Mouse (Mus musculus) heart, adult 11 months (tissue): Measurements from ENCODE around the gene Vac14.

ENCODE experiments used
- DNase-seq: peaks from one replicate; pipeline ENCODE4 v3.0.0; 2022

Vac14 gene

GRCm38 (mm10) chr8:110718969-110719670, 100.7 kb downstream of the Vac14 start:
- DNase-seq, result peak; percentile 99

GRCm38 (mm10) chr8:110719898-110720653, 101.7 kb downstream of the Vac14 start:
- peak; percentile 92 for DNase-seq

- DNase-seq, result peak; percentile 99
Observed at GRCm38 (mm10) chr8:110720685-110721598, 102.6 kb downstream of the Vac14 start, which contains the start of gene Mtss1l. Gene Mtss1l (plus strand): TSS chr8:110721476.

GRCm38 (mm10) chr8:110721606-110722413, 103.4 kb downstream of the Vac14 start:
- peak; percentile 94 for DNase-seq

GRCm38 (mm10) chr8:110722414-110723011, 104.1 kb downstream of the Vac14 start:
- DNase-seq, result peak; percentile 91

- DNase-seq, result no peak
Observed at GRCm38 (mm10) chr8:110724493-110724892, 106.1 kb downstream of the Vac14 start.

GRCm38 (mm10) chr8:110725084-110725838, 106.9 kb downstream of the Vac14 start:
- no peak for DNase-seq

GRCm38 (mm10) chr8:110726893-110727292, 108.5 kb downstream of the Vac14 start:
- DNase-seq, result peak; percentile 95

- no peak for DNase-seq
Observed at GRCm38 (mm10) chr8:110731346-110731859, 113.0 kb downstream of the Vac14 start.

- no peak for DNase-seq
Observed at GRCm38 (mm10) chr8:110733036-110733435, 114.7 kb downstream of the Vac14 start.

GRCm38 (mm10) chr8:110738591-110739195, 120.3 kb downstream of the Vac14 start:
- DNase-seq, result peak; percentile 92

- DNase-seq, result peak; percentile 86
Observed at GRCm38 (mm10) chr8:110740629-110741175, 122.3 kb downstream of the Vac14 start.

GRCm38 (mm10) chr8:110741816-110742451, 123.5 kb downstream of the Vac14 start:
- peak; percentile 90 for DNase-seq

- DNase-seq, result peak; percentile 82
Observed at GRCm38 (mm10) chr8:110742452-110742818, 124.0 kb downstream of the Vac14 start.

GRCm38 (mm10) chr8:110745162-110745561, 126.8 kb downstream of the Vac14 start:
- DNase-seq, result no peak

- DNase-seq, result peak; percentile 86
Observed at GRCm38 (mm10) chr8:110746661-110747060, 128.3 kb downstream of the Vac14 start.

- peak; percentile 90 for DNase-seq
Observed at GRCm38 (mm10) chr8:110749500-110750170, 131.2 kb downstream of the Vac14 start.

GRCm38 (mm10) chr8:110750269-110750668, 131.9 kb downstream of the Vac14 start:
- DNase-seq, result no peak

GRCm38 (mm10) chr8:110751490-110751889, 133.1 kb downstream of the Vac14 start:
- peak; percentile 86 for DNase-seq
